Mouse (Mus musculus) liver, adult 2 months (tissue): Measurements from ENCODE around the gene Eid2. TPM values are rescaled to one million over a fixed set of nuclear protein-coding genes. Genes with fewer than 3 reads are reported as not detected.
A peak's percentile ranks its signal among the peaks of the same experiment; 100 is the strongest.

Experiments used
- DNase-seq: peaks from one replicate; pipeline ENCODE4 v3.0.0-alpha.2; 2011; ENCODE audit warnings: low read depth, low spot score; ENCODE audit errors: extremely low read depth
- H3K27ac ChIP-seq: fragments of 200-500 bp; replicated peaks from 2 replicates; pipeline ENCODE4 v1.5.1; 2012; ENCODE audit warnings: low read depth, mild to moderate bottlenecking, control low read depth, inconsistent platforms, low read length; ENCODE audit not compliant: insufficient read depth
- H3K27me3 ChIP-seq: fragments of 200-500 bp; 2 replicates; pipeline ENCODE4 v1.6.1; 2012; ENCODE audit warnings: mild to moderate bottlenecking, moderate library complexity, low read length, inconsistent platforms; ENCODE audit not compliant: control insufficient read depth, insufficient read depth
- H3K36me3 ChIP-seq: fragments of 200-500 bp; 2 replicates; pipeline ENCODE4 v1.6.1; 2012; ENCODE audit warnings: low read length, inconsistent platforms; ENCODE audit not compliant: control insufficient read depth, insufficient read depth
- H3K4me1 ChIP-seq: fragments of 200-500 bp; 2 replicates; pipeline ENCODE4 v1.6.1; 2011; ENCODE audit warnings: low read length; ENCODE audit not compliant: control insufficient read depth, insufficient read depth
- H3K4me3 ChIP-seq: fragments of 200-500 bp; 2 replicates; pipeline ENCODE4 v1.5.1; 2011; ENCODE audit warnings: low read depth, mild to moderate bottlenecking, control low read depth, low read length, moderate library complexity; ENCODE audit not compliant: insufficient read depth
- H3K79me2 ChIP-seq: fragments of 200-500 bp; 2 replicates; pipeline ENCODE4 v1.6.1; 2012; ENCODE audit warnings: inconsistent platforms, mild to moderate bottlenecking, low read length, moderate library complexity; ENCODE audit not compliant: control insufficient read depth, insufficient read depth
- H3K9ac ChIP-seq: fragments of 200-500 bp; 2 replicates; pipeline ENCODE4 v1.6.1; 2012; ENCODE audit warnings: low read depth, mild to moderate bottlenecking, control low read depth, inconsistent platforms, low read length
- CTCF ChIP-seq: fragments of 200-500 bp; IDR thresholded peaks from 2 replicates; pipeline ENCODE4 v1.5.1; 2011; ENCODE audit warnings: low read depth, low read length, control low read depth
- POLR2A ChIP-seq: fragments of 200-500 bp; IDR thresholded peaks from 2 replicates; pipeline ENCODE4 v1.6.1; 2011; ENCODE audit warnings: low read length, control low read depth; ENCODE audit not compliant: insufficient read depth; ENCODE audit errors: extremely low read depth
- WGBS: fragments of 180-500 bp; shearing (Covaris S2); methylation state at CpG from one replicate; pipeline ENCODE4 v1.1.7; 2018; 5-methylcytosine and 5-hydroxymethylcytosine counted together
- polyA plus RNA-seq: library from polyadenylated mRNA; depleted of rRNA; stranded (reverse); fragments of >200 nt; gene quantifications from 2 replicates; pipeline ENCODE4 v1.2.3, GENCODE M21; 2012
- total RNA-seq: library from RNA; depleted of rRNA; stranded (reverse); fragments of >200 nt; gene quantifications from 2 replicates; pipeline ENCODE4 v1.2.3, GENCODE M21; 2014

The Eid2 gene
- total and polyA plus RNA-seq, 2 experiments: 0.28 to 0.50 TPM

DNA sequence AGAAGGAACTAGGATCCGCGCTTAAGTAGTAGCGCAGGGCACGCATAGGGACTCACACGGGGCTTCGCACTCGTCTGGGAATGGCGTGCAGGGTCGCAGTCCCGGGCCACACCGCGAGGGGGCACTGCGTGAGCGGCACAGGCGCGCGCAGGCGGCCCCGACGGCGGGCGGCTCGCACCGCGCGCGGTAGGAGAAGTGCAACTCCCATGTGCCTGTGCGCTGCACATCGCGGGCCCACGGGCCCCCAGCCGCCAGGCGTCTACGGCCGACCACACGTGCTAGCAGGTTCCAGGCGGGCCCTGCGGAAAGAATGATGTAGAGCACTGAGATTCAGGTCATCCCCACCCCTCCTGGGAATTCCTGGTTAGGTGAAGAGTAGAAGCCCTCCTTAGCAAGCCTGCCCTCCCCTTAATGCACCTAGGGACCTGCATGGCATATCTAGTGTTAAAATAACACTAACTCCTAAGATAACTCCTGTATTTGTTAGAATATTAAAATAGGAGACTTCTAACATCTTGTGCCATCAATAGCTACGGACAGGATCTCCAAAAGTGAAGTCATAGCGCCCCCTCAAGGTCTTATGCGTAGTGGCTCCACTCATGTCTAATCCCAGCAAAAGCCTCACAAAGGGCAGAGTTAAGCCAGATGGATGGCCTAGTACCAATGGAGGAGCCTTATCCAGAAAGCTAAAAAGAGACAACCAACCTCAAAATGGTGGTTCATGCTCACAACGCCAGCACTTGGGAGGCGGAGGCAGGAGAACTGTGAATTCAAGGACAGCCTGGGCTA lies 31.4 kb downstream of the Eid2 start:
- H3K79me2 ChIP-seq: no peaks in the 10 kb centered on the region
- H3K27ac ChIP-seq: no peak overlapping the region
- no peak overlapping the region for H3K4me3 ChIP-seq
- TF ChIP-seq POLR2A: no peak
- TF ChIP-seq CTCF: peak; percentile 40
- WGBS: 21% methylated on average over 43 of the region's 43 CpGs
- no peak overlapping the region for H3K9ac ChIP-seq
- peak; percentile 50 for DNase-seq
- no peaks in the 10 kb centered on the region for H3K4me1 ChIP-seq
- H3K36me3 ChIP-seq: no peaks in the 10 kb centered on the region
- peaks cover 14% of the 10 kb centered on the region for H3K27me3 ChIP-seq

DNA sequence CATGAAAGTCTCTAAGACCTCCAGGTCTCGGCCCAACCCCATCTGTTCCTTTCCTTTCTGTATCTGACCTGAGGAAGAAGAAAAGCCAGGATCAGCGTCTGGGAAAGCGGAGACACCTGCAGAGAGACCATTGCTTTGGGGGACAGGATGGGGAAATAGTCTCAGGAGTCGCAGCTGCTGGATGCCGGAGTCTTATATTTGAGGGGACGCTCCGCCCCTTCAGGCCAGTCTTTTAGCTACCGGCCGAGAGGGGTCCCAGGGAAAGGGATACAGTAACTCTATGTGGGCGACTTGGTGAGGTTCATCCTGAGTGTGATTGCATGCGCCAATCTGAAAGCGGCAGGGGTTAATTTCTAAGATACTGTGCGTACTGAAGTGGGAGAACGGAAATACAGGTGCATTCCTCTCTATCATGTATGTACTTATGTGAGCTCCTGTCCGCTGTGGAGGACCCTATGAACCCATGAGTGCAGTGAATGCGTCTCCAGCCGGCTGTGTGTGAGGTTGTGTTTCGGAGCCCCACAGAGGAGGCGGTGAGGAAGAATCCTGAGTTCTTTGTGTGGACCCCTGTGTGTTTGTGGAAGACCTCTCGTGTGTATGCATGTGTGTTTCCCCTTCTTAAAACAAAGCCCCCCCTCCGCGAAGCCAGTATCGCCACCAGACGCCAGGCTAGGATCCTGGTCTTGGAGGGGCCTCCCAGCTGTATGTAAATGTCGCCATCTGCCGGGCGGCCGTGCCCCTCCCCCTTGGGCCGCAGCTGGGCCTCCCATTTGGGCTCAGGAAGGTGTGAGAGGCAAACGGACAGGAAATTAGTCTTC lies 34.1 kb downstream of the Eid2 start, which contains the start of gene Dll3:
TSS of gene Dll3 (minus strand) at position 623 of the 818 bp plus-strand sequence.
- H3K36me3 ChIP-seq: peaks cover 4% of the 10 kb centered on the region; the same call in 1 of the 2 replicates
- no peak for DNase-seq
- no peak within 1 kb of the TSS for H3K4me3 ChIP-seq
- 6% methylated on average over 30 of the region's 30 CpGs for whole genome bisulfite sequencing
- no peak for TF ChIP-seq POLR2A
- peak; percentile 59 for TF ChIP-seq CTCF
- H3K4me1 ChIP-seq: no peaks in the 10 kb centered on the region
- no peak within 1 kb of the TSS for H3K27ac ChIP-seq
- peaks cover 7% of the 10 kb centered on the region for H3K27me3 ChIP-seq
- H3K79me2 ChIP-seq: no peaks in the 10 kb centered on the region
- no peak within 1 kb of the TSS for H3K9ac ChIP-seq

DNA sequence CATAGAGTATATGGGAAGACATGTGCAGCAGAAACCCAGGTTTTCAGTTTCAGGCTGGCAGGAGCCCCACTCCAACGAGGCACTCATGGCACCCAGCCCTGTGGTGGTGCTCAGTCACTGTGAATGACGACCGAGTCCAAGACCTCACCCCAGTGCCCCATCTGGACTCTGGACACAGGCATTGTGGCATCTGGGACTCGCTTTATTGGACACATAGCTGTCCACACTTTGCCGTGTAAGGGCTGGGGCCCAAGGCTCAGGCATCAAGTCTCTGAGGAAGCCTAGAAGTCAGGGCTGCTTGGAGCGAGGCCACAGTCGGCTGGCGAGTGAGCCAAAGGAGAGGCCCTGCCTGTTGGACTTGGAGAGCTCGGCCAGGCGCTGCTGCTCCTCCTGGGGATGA lies 38.0 kb downstream of the Eid2 start:
- DNase-seq: no peak
- Histone ChIP-seq H3K36me3 (peaks cover 6% of the 10 kb centered on the region; the same call in 1 of the 2 replicates), H3K79me2 (no peaks in the 10 kb centered on the region), H3K9ac (no peak overlapping the region), H3K27ac (no peak overlapping the region), H3K4me3 (no peak overlapping the region), H3K4me1 (no peaks in the 10 kb centered on the region), H3K27me3 (peaks cover 7% of the 10 kb centered on the region; the same call in 1 of the 2 replicates)
- TF ChIP-seq POLR2A: no peak
- TF ChIP-seq CTCF: no peak
- 89% methylated on average over 10 of the region's 10 CpGs for whole genome bisulfite sequencing

DNA sequence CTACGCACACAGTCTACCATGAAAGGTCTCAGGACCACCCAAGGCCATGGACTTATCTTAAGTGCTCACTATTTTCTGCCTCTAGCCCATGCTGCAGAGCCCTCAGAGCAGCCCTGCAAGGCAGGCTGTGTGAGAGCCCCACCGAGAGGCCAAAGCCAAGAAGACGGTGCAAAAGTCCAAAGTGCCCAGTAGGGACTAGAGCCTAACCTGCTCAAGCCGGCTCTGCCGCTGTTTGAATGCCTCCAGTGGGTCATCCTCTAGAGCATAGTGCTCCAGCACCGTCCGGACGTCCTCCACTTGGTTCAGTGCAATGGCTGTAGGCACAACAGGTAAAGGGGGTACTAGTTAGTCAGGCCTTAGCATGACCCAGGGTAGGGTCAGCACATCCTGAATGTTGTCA lies 38.5 kb downstream of the Eid2 start:
- H3K36me3 ChIP-seq: peaks cover 6% of the 10 kb centered on the region; the same call in 1 of the 2 replicates
- WGBS: 93% methylated on average over 8 of the region's 8 CpGs
- TF ChIP-seq CTCF (no peak), POLR2A (no peak)
- no peak overlapping the region for H3K4me3 ChIP-seq
- peaks cover 3% of the 10 kb centered on the region for H3K4me1 ChIP-seq
- no peaks in the 10 kb centered on the region for H3K79me2 ChIP-seq
- no peak overlapping the region for H3K9ac ChIP-seq
- no peak overlapping the region for H3K27ac ChIP-seq
- peaks cover 5% of the 10 kb centered on the region; the same call in 1 of the 2 replicates for H3K27me3 ChIP-seq
- no peak for DNase-seq

DNA sequence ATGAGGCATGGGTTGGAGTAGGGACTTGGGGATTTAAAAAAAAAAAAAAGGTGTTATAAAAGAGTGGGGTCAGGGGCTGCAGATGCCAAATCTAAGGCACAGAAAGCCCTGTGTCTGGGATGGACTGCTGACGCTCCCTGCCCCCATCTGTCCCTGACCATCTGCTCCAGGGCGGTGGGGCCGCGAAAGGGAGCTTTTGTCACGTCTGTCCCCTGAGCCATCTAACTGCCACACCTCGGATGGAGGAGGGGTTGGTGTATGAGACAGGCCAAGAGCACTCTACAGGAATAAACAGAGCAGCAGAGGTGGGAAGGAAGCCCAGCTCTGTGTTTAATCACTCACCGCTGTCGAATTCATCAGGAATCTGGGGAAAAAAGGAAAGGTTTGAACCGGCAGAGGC lies 42.1 kb downstream of the Eid2 start:
- peaks cover 6% of the 10 kb centered on the region; the same call in 1 of the 2 replicates for H3K36me3 ChIP-seq
- WGBS: 87% methylated on average over 9 of the region's 9 CpGs

More for the DNA sequence above, 42.1 kb downstream of the Eid2 start:
- H3K4me1 ChIP-seq: peaks cover 4% of the 10 kb centered on the region
- H3K9ac ChIP-seq: no peak overlapping the region
- no peak overlapping the region for H3K27ac ChIP-seq
- no peaks in the 10 kb centered on the region for H3K79me2 ChIP-seq
- DNase-seq: no peak
- no peak overlapping the region for H3K4me3 ChIP-seq
- no peak for TF ChIP-seq CTCF
- TF ChIP-seq POLR2A: no peak
- no peaks in the 10 kb centered on the region for H3K27me3 ChIP-seq
